Mouse (Mus musculus) testis, adult 2 months (tissue): ENCODE data around the gene Rpgrip1l.

Experiments
- CTCF ChIP-seq: fragments of 200-500 bp; IDR thresholded peaks from 2 replicates; pipeline ENCODE4 v1.5.1; 2012; ENCODE audit warnings: low read depth, mild to moderate bottlenecking, inconsistent platforms, low read length, moderate library complexity; ENCODE audit not compliant: control insufficient read depth, insufficient read depth, insufficient replicate concordance
- POLR2A ChIP-seq: fragments of 200-500 bp; IDR thresholded peaks from 2 replicates; pipeline ENCODE4 v1.6.1; 2012; ENCODE audit warnings: low read depth, mild to moderate bottlenecking, inconsistent platforms, low read length, moderate library complexity; ENCODE audit not compliant: control insufficient read depth

GRCm38 (mm10) chr8:91344659-91345058, 31.6 kb upstream of the Rpgrip1l start:
- TF ChIP-seq CTCF (no peak), POLR2A (no peak)
